Mouse (Mus musculus): ENCODE data around the gene Nanp. TPM values are rescaled to one million over a fixed set of nuclear protein-coding genes. Genes with fewer than 3 reads are reported as not detected.
A peak's percentile ranks its signal among the peaks of the same experiment; 100 is the strongest.

The Nanp gene
- polyA plus RNA-seq, 2 experiments, result 16.4 to 46.4 TPM

DNA sequence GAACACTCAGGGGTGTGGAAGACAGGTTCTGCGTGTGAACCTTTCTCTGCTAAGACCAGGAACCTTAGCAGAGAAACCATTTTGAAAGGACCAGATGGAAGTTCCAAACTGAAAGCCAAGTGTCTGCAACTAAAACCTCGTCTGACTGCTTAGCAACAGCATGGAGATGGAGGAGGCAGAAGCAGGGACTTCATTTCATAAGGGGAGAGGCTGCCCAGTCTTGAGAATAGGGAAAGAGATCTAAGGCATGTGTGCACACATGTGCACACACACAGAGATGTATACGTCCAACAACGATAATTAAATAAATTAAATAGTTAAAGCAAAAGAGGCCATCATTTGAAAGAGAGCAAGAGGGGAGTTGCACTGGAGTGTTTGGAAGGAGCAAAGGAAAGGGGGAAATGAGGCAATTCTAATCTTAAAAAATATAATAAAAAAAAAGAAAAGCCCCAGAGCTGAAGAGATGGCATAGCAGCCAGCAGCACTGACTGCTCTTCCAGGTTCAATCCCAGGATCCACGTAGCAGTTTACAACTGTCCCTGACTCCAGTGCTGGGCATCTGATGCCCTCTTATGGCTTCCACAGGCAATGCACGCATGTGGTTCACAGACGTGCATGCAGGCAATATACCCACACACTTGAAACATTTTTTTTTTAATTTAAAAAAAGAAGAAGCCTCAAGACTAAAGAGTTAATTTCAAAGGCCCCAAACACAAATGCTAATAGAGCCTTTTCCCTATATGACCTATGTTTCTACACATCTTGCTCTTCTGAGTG, 38.6 kb downstream of the Nanp start:
- no peaks in the 10 kb centered on the region for H3K9me3 ChIP-seq (ENCODE audit: control insufficient read depth, low read length)
- DNase-seq (ENCODE audit: low spot score) (peak; percentile 63), ATAC-seq (ENCODE audit: low FRiP score, low read depth) (peak; percentile 82; the same call in 1 of the 2 replicates)
- H3K27ac ChIP-seq (replicated peaks; ENCODE audit: low read depth, low read length), result no peak overlapping the region
- 51% methylated on average over 7 of the region's 7 CpGs for WGBS
- no peak for TF ChIP-seq POLR2A (IDR thresholded peaks at IDR 0.05; ENCODE audit: borderline replicate concordance, extremely low read depth, insufficient read depth, insufficient read length)
- no peak overlapping the region for H3K9ac ChIP-seq (ENCODE audit: low read depth, low read length, severe bottlenecking)
- H3K4me3 ChIP-seq (replicated peaks; ENCODE audit: low read length), result no peak overlapping the region
- no peaks in the 10 kb centered on the region for H3K27me3 ChIP-seq (ENCODE audit: control insufficient read depth, insufficient read depth, low read length)
- no peaks in the 10 kb centered on the region for H3K36me3 ChIP-seq (ENCODE audit: control insufficient read depth, insufficient read depth, low read length)
- H3K4me2 ChIP-seq (replicated peaks; ENCODE audit: low read depth, low read length, severe bottlenecking), result no peak overlapping the region
- peaks cover 4% of the 10 kb centered on the region for H3K4me1 ChIP-seq (ENCODE audit: control insufficient read depth, insufficient read depth, low read length)

DNA sequence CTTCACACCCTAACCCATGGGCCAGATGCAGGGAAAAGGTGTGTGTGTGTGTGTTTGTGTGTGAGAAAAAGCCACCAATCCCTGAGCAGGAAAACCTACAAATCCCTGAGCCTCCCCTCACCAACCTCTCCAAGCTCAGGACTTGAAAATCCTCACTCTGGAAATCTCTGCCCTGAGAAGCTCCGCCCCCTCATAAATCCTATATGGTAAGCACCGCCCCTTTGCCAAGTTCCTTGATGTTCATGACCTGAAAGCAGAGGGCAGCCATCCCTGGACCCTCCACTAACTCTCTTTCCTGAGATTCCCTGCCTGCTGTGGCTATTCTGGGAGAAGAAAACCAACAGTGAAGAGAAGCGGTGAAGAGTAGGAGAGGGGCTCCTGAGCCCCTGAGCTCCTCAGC, 40.2 kb downstream of the Nanp start:
- WGBS, result 27% methylated on average over 3 of the region's 3 CpGs
- no peak overlapping the region for H3K4me3 ChIP-seq (replicated peaks; ENCODE audit: low read length)
- no peak for ATAC-seq (ENCODE audit: low FRiP score, low read depth)

DNA sequence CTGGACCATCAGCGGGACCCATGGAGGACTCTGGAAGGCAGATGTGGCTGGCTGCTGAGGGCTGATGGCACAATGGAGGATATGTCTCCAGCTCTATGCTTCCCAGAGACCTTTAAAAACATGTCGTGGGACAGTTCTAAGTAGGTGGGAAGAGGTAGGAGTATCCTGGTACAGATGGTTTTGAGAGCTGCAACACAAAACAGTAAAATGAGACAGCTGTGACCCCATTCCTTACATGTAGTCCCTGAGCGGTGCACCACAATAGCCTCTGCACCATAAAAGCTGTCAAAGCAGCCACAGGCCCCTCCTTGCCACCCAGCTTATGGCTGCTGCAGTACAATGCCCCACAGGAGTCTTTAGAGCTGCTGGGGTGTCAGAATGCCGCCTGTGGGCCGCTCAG, 41.6 kb downstream of the Nanp start:
- no peaks in the 10 kb centered on the region for H3K36me3 ChIP-seq (ENCODE audit: control insufficient read depth, insufficient read depth, low read length)
- no peaks in the 10 kb centered on the region for H3K9me3 ChIP-seq (ENCODE audit: control insufficient read depth, low read length)
- H3K27ac ChIP-seq (replicated peaks; ENCODE audit: low read depth, low read length), result no peak overlapping the region
- DNase-seq (ENCODE audit: low spot score) (no peak), ATAC-seq (ENCODE audit: low FRiP score, low read depth) (no peak)
- H3K4me1 ChIP-seq (ENCODE audit: control insufficient read depth, insufficient read depth, low read length), result peaks cover 4% of the 10 kb centered on the region
- no peak overlapping the region for H3K9ac ChIP-seq (ENCODE audit: low read depth, low read length, severe bottlenecking)
- no peaks in the 10 kb centered on the region for H3K27me3 ChIP-seq (ENCODE audit: control insufficient read depth, insufficient read depth, low read length)
- no peak overlapping the region for H3K4me3 ChIP-seq (replicated peaks; ENCODE audit: low read length)
- 59% methylated on average over 5 of the region's 5 CpGs for WGBS
- TF ChIP-seq POLR2A (IDR thresholded peaks at IDR 0.05; ENCODE audit: borderline replicate concordance, extremely low read depth, insufficient read depth, insufficient read length), result no peak
- H3K4me2 ChIP-seq (replicated peaks; ENCODE audit: low read depth, low read length, severe bottlenecking), result no peak overlapping the region

More for the DNA sequence above, 40.2 kb downstream of the Nanp start:
- Histone ChIP-seq H3K27me3 (ENCODE audit: control insufficient read depth, insufficient read depth, low read length) (no peaks in the 10 kb centered on the region), H3K4me1 (ENCODE audit: control insufficient read depth, insufficient read depth, low read length) (peaks cover 4% of the 10 kb centered on the region), H3K4me2 (replicated peaks; ENCODE audit: low read depth, low read length, severe bottlenecking) (no peak overlapping the region), H3K27ac (replicated peaks; ENCODE audit: low read depth, low read length) (no peak overlapping the region), H3K9ac (ENCODE audit: low read depth, low read length, severe bottlenecking) (0 out of 2 replicates have a peak overlapping the region, but pooled peaks have one; percentile 38), H3K9me3 (ENCODE audit: control insufficient read depth, low read length) (no peaks in the 10 kb centered on the region), H3K36me3 (ENCODE audit: control insufficient read depth, insufficient read depth, low read length) (no peaks in the 10 kb centered on the region)
- DNase-seq (ENCODE audit: low spot score), result no peak
- no peak for TF ChIP-seq POLR2A (IDR thresholded peaks at IDR 0.05; ENCODE audit: borderline replicate concordance, extremely low read depth, insufficient read depth, insufficient read length)

GRCm38 (mm10) chr2:150995324-150995723, 43.9 kb downstream of the Nanp start:
- TF ChIP-seq POLR2A (IDR thresholded peaks at IDR 0.05; ENCODE audit: borderline replicate concordance, extremely low read depth, insufficient read depth, insufficient read length), result no peak
- no peaks in the 10 kb centered on the region for H3K27me3 ChIP-seq (ENCODE audit: control insufficient read depth, insufficient read depth, low read length)
- H3K9me3 ChIP-seq (ENCODE audit: control insufficient read depth, low read length), result no peaks in the 10 kb centered on the region
- DNase-seq (ENCODE audit: low spot score), result no peak
- H3K9ac ChIP-seq (ENCODE audit: low read depth, low read length, severe bottlenecking), result no peak overlapping the region
- no peak for ATAC-seq (ENCODE audit: low FRiP score, low read depth)
- H3K4me1 ChIP-seq (ENCODE audit: control insufficient read depth, insufficient read depth, low read length), result peaks cover 4% of the 10 kb centered on the region
- no peak overlapping the region for H3K4me3 ChIP-seq (replicated peaks; ENCODE audit: low read length)
- H3K27ac ChIP-seq (replicated peaks; ENCODE audit: low read depth, low read length), result no peak overlapping the region
- 77% methylated on average over 4 of the region's 4 CpGs for WGBS
- H3K4me2 ChIP-seq (replicated peaks; ENCODE audit: low read depth, low read length, severe bottlenecking), result no peak overlapping the region
- no peaks in the 10 kb centered on the region for H3K36me3 ChIP-seq (ENCODE audit: control insufficient read depth, insufficient read depth, low read length)

DNA sequence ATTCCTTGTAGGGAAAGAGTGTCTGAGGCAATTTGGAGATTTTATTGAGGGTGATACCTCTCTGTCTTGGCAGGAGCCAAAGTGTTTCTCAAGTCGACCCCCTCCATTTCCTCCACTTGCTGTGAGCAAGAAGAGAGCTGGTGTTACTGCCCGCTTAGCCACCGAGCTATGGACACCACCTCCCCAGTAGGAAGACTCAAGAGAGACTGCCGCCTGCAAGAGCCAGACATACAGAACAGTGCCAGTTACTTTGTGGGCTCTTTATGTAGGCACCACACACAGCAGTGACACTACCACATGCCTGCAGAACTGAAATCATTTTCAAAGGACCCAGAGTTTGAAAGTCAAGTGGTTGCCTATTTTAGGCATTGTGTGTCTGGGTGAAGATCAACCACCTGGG, 48.1 kb downstream of the Nanp start:
- H3K27me3 ChIP-seq (ENCODE audit: control insufficient read depth, insufficient read depth, low read length), result no peaks in the 10 kb centered on the region
- no peak for TF ChIP-seq POLR2A (IDR thresholded peaks at IDR 0.05; ENCODE audit: borderline replicate concordance, extremely low read depth, insufficient read depth, insufficient read length)
- ATAC-seq (ENCODE audit: low FRiP score, low read depth), result no peak
- no peak for DNase-seq (ENCODE audit: low spot score)
- no peak overlapping the region for H3K9ac ChIP-seq (ENCODE audit: low read depth, low read length, severe bottlenecking)
- no peaks in the 10 kb centered on the region for H3K36me3 ChIP-seq (ENCODE audit: control insufficient read depth, insufficient read depth, low read length)
- no peak overlapping the region for H3K4me3 ChIP-seq (replicated peaks; ENCODE audit: low read length)
- 83% methylated on average over 4 of the region's 4 CpGs for whole genome bisulfite sequencing
- no peaks in the 10 kb centered on the region for H3K4me1 ChIP-seq (ENCODE audit: control insufficient read depth, insufficient read depth, low read length)
- H3K9me3 ChIP-seq (ENCODE audit: control insufficient read depth, low read length), result no peaks in the 10 kb centered on the region
- no peak overlapping the region for H3K27ac ChIP-seq (replicated peaks; ENCODE audit: low read depth, low read length)
- no peak overlapping the region for H3K4me2 ChIP-seq (replicated peaks; ENCODE audit: low read depth, low read length, severe bottlenecking)

Data from limb, embryonic 14.5 days (tissue).